8 mouse cellular contexts compared by ENCODE assay signal in the genomic region with DNA sequence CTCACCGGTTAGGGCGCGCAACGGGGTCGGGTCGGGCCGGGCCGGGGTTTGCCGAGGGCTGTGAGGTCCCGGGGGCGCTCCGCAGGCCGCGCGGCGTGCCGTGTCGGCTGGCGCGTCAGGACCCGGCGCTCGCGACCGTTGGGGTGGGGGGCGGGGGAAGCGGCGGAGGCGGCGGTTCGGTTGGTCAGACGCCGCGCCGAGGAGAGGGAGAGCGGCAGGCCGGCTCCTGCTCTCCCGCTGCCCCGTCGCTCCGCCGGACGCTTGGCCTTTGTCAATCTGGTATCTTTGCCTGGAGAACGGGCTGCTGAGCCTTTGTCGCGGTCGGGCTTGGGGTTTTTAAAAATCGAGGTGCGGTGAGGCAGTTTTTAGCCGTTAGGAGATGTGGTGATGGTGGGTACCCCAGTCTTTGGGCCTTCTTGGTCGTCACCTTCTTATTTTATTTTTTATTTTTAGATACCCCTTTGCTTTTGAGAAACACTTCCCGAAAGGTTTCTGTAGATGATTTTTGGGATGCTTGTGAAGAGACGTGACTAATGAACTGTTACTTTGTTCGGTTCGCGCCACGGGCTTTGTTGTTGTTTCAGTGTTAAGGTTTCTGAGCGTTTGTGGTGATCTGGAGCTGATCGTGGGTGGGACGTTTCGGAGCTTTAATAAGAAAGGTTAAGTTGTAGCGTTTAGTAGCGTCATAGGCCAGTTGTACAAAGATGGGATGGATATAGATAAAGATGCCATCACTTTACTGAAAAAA. TPM values are rescaled to one million over a fixed set of nuclear protein-coding genes. Genes with fewer than 3 reads are reported as not detected.
DNase-seq lines count a peak whose midpoint lies in the region; ATAC-seq lines count a peak whose summit lies in the region.

Gene Taf9 (plus strand): TSS at position 141 of the 748 bp plus-strand sequence.

- peaks cover 9% of the 10 kb centered on the region; the same call in 1 of the 2 replicates for H3K36me3 ChIP-seq in embryonic facial prominence, embryonic 12.5 days
- peaks cover 13% of the 10 kb centered on the region; the same call in 1 of the 2 replicates for H3K36me3 ChIP-seq in hindbrain, embryonic 15.5 days
- no peaks in the 10 kb centered on the region for H3K36me3 ChIP-seq in macrophage (ENCODE audit: inconsistent target)

- H3K27me3 ChIP-seq in embryonic facial prominence, embryonic 12.5 days: no peaks in the 10 kb centered on the region
- no peaks in the 10 kb centered on the region for H3K27me3 ChIP-seq in hindbrain, embryonic 15.5 days

- ATAC-seq in CD4-positive, CD25-positive, alpha-beta regulatory T cell, adult 4 months: no peak
- no peak; the same call in 1 of the 2 replicates for ATAC-seq in embryonic facial prominence, embryonic 12.5 days (ENCODE audit: insufficient number of reproducible peaks, insufficient read depth, low FRiP score, low TSS enrichment)
- ATAC-seq in hindbrain, embryonic 15.5 days (ENCODE audit: low FRiP score, low read depth): no peak; the same call in 1 of the 2 replicates

- H3K4me1 ChIP-seq in embryonic facial prominence, embryonic 12.5 days: peaks cover 7% of the 10 kb centered on the region
- H3K4me1 ChIP-seq in hindbrain, embryonic 15.5 days (replicated peaks): peaks cover 15% of the 10 kb centered on the region

- under 1% methylated on average over 62 of the region's 63 CpGs for WGBS in embryonic facial prominence, embryonic 12.5 days
- under 1% methylated on average over 52 of the region's 63 CpGs for WGBS in hindbrain, embryonic 15.5 days
- WGBS in macrophage (ENCODE audit: missing documents): under 1% methylated on average over 51 of the region's 63 CpGs

- no peak for DNase-seq in heart, adult 8-10 months (ENCODE audit: low spot score)
- DNase-seq in heart, adult 9 months (ENCODE audit: low spot score in 2 of 2): no peak
- DNase-seq in ovary, postnatal 36 days (ENCODE audit: low spot score): no peak
- no peak for DNase-seq in right cerebral cortex, postnatal 36 days (ENCODE audit: low spot score in 2 of 2)

- H3K4me2 ChIP-seq in embryonic facial prominence, embryonic 12.5 days (replicated peaks): peak within 1 kb of the TSS; percentile 89
- peak within 1 kb of the TSS; percentile 76 for H3K4me2 ChIP-seq in hindbrain, embryonic 15.5 days

- H3K79me2 ChIP-seq in macrophage (ENCODE audit: inconsistent target): peaks cover 79% of the 10 kb centered on the region

- peak within 1 kb of the TSS; percentile 88 for H3K4me3 ChIP-seq in embryonic facial prominence, embryonic 12.5 days
- peak within 1 kb of the TSS; percentile 79 for H3K4me3 ChIP-seq in hindbrain, embryonic 15.5 days
- H3K4me3 ChIP-seq in macrophage (ENCODE audit: inconsistent target): peak within 1 kb of the TSS; percentile 99

- peak within 1 kb of the TSS; percentile 94 for H3K9ac ChIP-seq in embryonic facial prominence, embryonic 12.5 days
- H3K9ac ChIP-seq in hindbrain, embryonic 15.5 days: peak within 1 kb of the TSS; percentile 73

- no peaks in the 10 kb centered on the region for H3K9me3 ChIP-seq in embryonic facial prominence, embryonic 12.5 days
- H3K9me3 ChIP-seq in hindbrain, embryonic 15.5 days: no peaks in the 10 kb centered on the region

- peak within 1 kb of the TSS; percentile 90 for H3K27ac ChIP-seq in embryonic facial prominence, embryonic 12.5 days
- H3K27ac ChIP-seq in hindbrain, embryonic 15.5 days (replicated peaks): peak within 1 kb of the TSS; percentile 98
- H3K27ac ChIP-seq in macrophage: peak within 1 kb of the TSS; percentile 70

RNA-seq across cellular contexts. Expression of gene Taf9, which starts in this region (rescaled TPM):
- total RNA-seq in heart, adult 8-10 months (2022): 10 to 100 TPM in 3 of 4 experiments, 1 to 10 TPM in 1; 9.1 to 14.5 (median 12.1) TPM
- 10 to 100 TPM; 15.8 to 22.5 TPM for polyA plus RNA-seq in CD4-positive, CD25-positive, alpha-beta regulatory T cell, adult 4 months (2017; shearing (Covaris generic))
- 17.3 and 19.7 TPM in 2 replicates for polyA plus RNA-seq in embryonic facial prominence, embryonic 12.5 days (2016; fragmentation: Nextera tagmentation; extraction: Ambion mirVana)
- polyA plus RNA-seq in hindbrain, embryonic 15.5 days (2015; fragmentation: Nextera tagmentation; extraction: Ambion mirVana): 25.2 and 32.2 TPM in 2 replicates
- total RNA-seq in macrophage (2018; cell fraction: chromatin; rRNA removed): 10 to 100 TPM in 23 of 26 experiments, 1 to 10 TPM in 3; 8.8 to 35.1 (median 17.6) TPM
- total RNA-seq in macrophage (2018; cell fraction: cytosol; rRNA removed): 1 to 10 TPM; 1.6 to 6.7 (median 4.1) TPM
- total RNA-seq in macrophage (2018; cell fraction: nucleus; rRNA removed): 10 to 100 TPM in 18 of 26 experiments, 1 to 10 TPM in 8; 4.7 to 23.5 (median 11.8) TPM
- polyA plus RNA-seq in macrophage (2018): 4.5 to 10.7 TPM (median 5.4 TPM) in 3 replicates
